Mouse (Mus musculus): Measurements from ENCODE around the gene Zfp536.
"Not testable (repeated sequence)": the region's sequence is repeated elsewhere in the genome, so short reads cannot be mapped to it uniquely, and the experiment has no call there.

Gene Zfp536

GRCm38 (mm10) chr7:37758886-37759285, 14.6 kb downstream of the Zfp536 start:
- no peak for DNase-seq (ENCODE audit: low read depth, low spot score)

DNA sequence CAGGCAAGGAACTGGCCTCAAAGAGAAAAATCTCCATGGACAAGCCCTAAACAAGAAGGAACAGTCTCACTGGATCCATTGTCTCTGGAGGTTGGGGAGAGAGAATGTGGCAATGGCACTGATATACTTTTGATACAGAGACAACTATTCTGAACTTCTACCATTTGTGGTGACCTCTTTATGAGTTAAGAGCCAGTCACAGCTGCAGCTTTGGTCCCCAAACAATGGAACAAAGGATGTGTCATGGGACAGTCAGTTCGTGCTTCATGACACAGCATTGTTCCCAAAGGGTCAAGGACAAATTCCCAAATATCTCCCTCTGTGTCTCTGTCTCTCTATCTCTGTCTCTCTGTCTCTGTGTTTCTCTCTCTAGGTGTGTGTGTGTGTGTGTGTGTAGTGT, 20.4 kb downstream of the Zfp536 start:
- no peak for DNase-seq (ENCODE audit: low read depth, low spot score)

GRCm38 (mm10) chr7:37746133-37746761, 27.2 kb downstream of the Zfp536 start:
- no peak for DNase-seq (ENCODE audit: low read depth, low spot score)

- no peak for DNase-seq (ENCODE audit: low read depth, low spot score)
Observed at GRCm38 (mm10) chr7:37743350-37743749, 30.1 kb downstream of the Zfp536 start.

DNA sequence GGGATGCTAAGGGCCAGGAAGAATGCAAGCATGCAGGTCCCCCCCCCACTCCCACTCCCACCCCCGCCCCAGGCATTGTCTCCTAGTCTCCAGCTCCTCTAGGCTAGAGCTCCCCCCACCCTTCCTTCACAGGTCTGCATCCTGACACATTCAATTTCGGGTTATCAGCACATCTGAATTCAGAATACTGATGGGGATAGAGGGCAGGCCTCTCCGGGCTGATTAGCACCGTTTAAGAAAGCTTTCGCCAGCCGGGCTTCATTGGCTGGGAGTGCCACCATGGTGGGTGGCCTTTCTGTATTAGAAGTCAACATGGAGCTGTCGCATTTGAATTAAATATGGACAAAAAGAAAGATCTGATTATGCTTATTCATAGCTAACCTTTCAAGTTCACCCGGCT, 36.2 kb downstream of the Zfp536 start:
- DNase-seq (ENCODE audit: low read depth, low spot score) = no peak

DNA sequence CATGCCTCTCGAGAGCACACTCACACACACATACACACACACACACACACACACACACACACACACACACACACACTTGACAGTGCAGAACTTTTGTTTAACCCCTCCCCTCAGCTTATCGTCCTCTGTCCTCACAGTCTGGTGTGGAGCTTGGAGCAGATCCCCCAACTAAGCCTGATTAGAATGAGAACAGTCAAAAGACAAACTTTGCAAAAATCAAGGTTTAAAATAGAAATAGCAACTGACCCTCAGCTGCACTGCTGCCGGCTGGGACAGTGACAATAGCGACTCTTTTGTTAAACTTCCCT, 37.1 kb downstream of the Zfp536 start:
- no peak for DNase-seq (ENCODE audit: low read depth, low spot score)

- DNase-seq (ENCODE audit: low read depth, low spot score) = no peak
Observed at GRCm38 (mm10) chr7:37735707-37736412, 37.6 kb downstream of the Zfp536 start.

DNA sequence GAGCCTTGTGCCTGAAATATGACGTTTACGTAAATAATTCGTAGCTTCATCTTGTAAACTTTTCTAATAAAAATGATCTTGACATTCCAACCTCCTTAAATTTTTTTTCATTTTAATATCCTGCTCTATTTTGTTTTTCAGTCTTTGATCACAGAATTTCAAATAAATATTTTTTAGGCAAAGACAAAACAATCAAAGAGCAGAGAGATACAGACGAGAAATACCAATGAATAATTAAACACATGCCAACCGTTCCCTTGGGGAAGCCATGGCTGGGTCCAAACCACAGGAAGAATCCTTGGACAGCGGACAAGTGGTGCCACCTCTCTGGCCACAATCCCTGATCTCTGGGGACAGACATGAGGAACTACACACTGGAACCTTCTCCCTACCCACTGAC, 38.3 kb downstream of the Zfp536 start:
- DNase-seq (ENCODE audit: low read depth, low spot score) = no peak

DNA sequence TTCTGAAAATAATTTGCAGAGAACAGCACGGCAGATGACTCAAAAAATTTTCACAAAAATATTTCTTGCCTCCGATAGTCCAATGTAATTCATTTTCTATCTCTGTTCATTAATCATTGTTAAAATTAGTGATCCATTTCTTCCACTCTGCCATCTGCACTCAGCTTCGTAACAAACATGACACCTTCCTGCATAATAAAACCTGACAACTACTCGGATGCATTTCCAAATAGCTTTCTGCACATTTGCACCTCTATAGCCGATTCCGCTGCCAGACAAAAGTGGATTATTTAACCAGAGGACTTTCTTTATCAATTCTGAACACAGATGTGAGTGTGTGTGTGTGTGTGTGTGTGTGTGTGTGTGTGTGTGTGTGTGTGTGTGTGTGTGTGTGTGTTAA, 38.9 kb downstream of the Zfp536 start:
- DNase-seq (ENCODE audit: low read depth, low spot score) = no peak

DNA sequence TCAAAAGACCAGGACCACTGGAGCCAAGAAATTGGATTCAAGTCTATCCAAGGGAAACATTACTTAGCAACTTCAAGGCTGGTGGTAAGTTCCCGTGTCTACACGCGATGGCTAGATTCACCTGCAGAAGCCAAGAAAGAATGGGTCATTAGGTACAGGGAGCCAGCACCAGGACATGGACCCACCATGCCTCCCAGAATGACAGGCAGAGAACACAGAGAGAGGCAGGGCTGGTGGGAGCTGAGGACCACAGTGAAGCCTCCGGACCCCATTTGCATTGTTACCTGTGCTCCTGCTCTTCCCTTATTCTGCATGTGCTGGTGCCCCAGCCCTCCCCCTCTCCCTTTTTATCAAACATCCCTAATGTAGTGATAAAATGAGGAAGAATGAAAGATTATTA, 39.4 kb downstream of the Zfp536 start:
- DNase-seq (ENCODE audit: low read depth, low spot score) = no peak

DNA sequence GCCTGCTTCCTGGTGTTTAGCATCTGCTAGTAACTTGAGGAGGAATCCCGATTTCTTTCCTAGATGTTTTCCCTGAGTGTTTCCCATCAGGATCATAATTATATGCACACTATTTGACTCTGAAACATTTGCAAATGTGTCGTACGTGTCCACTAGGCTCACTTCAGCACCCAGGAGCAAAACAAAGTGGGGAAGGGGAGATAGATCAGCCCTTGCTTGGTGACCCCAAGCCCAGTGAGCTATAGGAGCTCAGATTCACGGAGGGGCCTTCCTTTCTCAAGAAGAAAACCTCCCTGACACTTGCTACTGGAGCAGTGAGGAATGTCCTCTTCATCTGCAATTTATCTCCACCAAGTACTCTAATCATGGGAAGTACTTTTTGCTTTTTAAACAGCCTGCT, 40.7 kb downstream of the Zfp536 start:
- no peak for DNase-seq (ENCODE audit: low read depth, low spot score)

DNA sequence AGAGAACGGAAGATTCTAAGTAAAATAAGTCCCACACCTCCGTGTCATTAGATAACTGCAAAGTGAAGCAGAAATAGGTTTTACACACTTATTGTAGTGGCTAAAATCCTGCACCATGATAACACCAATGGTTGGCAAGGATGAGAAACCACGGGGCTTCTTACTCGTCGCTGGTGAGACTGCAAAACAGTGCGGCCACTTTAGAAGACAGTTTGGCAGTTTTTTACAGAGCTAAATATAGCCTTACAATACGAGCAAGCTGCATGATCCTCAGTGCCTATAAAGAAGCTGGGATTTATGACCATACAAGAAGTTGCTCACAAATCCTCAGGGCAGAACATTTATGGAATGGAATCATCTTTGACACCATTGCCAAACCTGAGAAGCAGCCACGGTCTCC, 45.7 kb downstream of the Zfp536 start:
- no peak for DNase-seq (ENCODE audit: low read depth, low spot score)

DNA sequence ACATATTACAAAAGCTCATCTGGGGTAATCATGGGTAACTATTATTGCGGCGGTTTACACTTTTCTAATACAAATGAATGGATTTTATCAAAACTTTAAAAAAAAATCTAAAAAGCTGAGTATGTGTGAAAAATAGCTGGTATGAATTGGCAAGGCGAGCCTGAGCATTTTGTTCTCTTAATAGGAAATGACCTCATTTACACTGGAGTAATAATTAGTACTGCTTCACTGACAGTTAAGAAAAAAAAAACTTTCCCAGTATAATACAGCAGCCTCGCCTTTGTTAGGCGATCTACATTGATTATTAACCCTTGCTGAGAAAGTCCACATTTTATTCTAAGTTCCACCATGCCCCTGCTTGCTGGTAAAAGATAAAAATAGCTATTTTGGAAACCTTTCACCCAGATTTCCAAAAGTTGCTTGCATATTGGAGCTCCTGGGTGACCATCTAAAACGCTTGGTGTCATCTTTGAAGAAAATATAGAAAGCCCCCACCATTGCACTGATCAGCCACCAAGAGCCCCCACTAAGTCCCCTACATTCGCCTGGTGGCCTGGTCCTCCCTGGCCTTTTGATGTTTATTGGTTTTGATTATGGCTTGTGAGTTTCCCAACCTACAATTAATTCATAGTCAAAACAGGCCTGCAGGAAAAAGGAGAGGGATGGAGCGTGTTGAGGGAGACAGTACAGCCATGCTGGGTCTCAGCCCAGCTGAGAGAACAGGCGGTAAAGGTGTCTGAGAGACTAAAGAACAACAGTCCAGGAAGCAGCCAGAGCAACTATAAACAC, 49.2 kb downstream of the Zfp536 start:
- DNase-seq (ENCODE audit: low read depth, low spot score) = no peak

GRCm38 (mm10) chr7:37723191-37723592, 50.2 kb downstream of the Zfp536 start:
- DNase-seq (ENCODE audit: low read depth, low spot score) = no peak

- no peak for DNase-seq (ENCODE audit: low read depth, low spot score)
Observed at GRCm38 (mm10) chr7:37721676-37722075, 51.8 kb downstream of the Zfp536 start.

DNA sequence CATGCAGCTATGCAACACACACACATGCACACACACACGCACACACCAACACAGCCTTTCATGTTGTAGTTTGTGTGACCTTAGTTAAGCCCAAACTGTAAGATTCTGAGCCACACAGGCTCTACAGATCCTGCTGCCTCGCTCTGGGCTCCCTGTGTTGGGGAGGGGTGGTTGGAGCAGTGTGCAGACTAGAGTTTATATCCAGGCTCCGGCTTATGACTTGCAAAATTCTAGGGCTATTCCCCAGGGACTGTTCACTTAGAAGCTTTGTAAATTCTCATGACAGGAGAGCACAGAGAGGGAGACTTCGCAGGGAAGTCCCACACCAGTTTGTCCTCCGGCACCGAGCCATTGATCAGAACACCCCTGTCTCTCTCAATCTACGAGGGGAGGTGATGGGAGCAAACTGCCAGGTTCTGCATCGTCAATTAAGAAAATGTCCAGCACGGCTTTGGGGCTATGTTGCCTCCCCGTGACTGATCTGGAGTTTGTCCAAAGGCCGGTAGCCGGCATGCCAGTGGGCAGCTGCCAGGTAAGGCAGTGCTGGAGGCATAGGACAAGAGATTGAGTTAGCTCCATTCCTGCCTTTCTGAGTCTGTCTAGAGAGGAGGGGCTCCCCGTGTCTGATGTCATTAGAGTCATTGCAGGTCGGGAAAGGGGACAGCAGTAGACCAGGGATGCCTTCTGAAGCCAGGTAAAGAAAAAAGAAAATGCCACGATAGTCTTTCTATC, 54.6 kb downstream of the Zfp536 start:
- DNase-seq (ENCODE audit: low read depth, low spot score) = no peak

DNA sequence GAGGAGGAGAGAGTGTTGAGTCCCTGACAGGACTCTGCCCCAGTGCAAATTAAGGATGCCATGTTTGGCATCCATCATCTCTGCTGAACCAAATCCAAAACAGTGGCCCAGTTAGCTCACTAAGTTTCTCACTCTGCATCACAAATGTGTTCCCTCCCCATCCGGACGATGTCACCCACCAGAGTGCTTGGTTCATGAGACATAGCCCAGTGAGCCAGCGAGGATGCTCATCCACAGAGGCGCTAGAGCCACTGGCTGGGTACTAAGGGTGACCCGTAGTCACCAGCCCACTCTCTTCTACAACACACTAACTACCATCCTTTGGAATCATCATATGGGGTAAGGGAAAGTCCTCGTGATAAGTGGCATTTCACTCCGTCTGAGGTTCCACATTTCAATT, 56.4 kb downstream of the Zfp536 start:
- DNase-seq (ENCODE audit: low read depth, low spot score) = no peak

DNA sequence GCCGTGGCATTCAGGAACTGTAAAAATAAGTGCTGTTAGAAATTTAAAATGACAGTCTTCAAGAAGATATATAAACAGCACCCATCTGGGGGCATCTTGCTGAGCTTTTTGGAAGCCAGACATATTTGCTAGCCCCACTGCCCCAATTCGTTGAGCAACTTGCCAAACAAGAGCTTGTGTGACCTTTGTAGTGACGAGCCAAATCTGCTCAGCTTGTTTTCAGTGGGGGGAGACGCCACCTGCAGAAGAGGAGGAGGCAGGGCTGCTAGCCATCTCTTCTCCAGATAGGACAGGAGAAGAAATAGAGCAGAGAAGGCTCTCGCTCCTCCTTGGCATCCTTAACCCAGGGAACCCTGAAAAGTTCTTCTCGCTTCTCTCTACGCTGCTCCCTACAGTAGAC, 56.8 kb downstream of the Zfp536 start:
- no peak for DNase-seq (ENCODE audit: low read depth, low spot score)

GRCm38 (mm10) chr7:37704464-37704863, 69.0 kb downstream of the Zfp536 start:
- DNase-seq (ENCODE audit: low read depth, low spot score) = no peak

DNA sequence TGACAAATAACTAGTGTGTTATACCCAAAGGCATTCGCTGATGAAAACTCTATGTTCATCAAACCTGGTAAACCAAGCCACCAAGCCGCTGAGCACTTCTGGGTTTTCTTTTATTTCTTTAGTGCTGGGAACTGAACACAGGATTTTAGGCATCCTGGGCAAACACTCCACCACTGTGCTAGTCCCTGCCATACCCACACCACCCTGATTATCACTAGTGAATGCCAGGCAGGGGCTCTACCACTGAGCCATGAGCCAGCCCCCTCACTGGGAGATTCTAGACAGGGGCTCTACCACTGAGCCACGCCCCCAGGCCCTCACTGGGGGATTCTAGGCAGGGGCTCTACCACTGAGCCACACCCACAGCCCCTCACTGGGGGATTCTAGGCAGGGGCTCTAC, 76.1 kb downstream of the Zfp536 start:
- not testable (repeated sequence) for DNase-seq (ENCODE audit: low read depth, low spot score)

GRCm38 (mm10) chr7:37695066-37695465, 78.4 kb downstream of the Zfp536 start:
- DNase-seq (ENCODE audit: low read depth, low spot score) = no peak

DNA sequence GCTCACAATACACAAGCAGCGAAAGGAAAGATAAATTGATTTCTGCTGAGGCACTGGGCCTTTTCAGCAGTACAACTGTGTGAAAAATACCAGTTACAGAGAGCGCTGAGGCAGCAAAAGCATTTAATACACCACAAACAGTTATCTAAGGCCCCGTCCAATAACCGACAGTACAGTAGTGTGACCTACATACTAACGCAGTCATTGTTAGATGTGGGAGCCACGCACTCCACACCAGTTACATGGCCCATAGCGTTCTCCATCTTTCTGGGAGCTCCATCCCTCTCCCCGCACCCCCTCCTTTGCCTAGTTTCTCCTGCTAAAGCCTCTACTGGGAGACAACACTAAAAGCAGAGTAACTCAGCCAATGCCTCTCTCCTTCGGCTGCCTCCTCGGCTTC, 82.8 kb downstream of the Zfp536 start:
- no peak for DNase-seq (ENCODE audit: low read depth, low spot score)

Measured in embryo, embryonic 11.5 days (tissue).